Mouse (Mus musculus): ENCODE results near the gene Fgfr2. TPM values are rescaled to one million over a fixed set of nuclear protein-coding genes. Genes with fewer than 3 reads are reported as not detected.

The Fgfr2 gene
- polyA plus RNA-seq, 1 experiment from 2014 or later: 93.4 TPM

DNA sequence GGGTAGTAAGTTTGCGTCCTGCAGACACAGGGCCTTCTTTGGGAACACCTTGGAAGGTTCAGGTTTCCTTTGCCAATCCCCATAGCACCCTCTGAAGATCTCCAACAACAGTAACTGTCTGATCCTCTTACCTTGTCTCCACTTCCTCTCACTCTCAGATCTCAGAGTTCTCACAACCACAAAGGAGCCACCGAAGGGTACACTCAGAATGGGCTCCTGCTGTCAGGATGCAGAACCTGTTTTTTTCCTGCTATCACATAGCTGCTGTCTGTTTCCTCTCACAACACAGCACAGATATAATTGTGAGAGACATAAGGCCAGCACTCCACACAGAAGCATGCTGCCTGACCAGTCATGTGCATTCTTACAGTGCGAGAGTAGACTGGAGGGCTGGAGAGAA, 2086.8 kb downstream of the Fgfr2 start:
- no peak for ATAC-seq (ENCODE audit: insufficient read depth, low FRiP score)
- Histone ChIP-seq H3K36me3 (ENCODE audit: control insufficient read depth, insufficient read depth, low read length) (no peaks in the 10 kb centered on the region), H3K9me3 (replicated peaks; ENCODE audit: control insufficient read depth, low read length) (no peaks in the 10 kb centered on the region)

GRCm38 (mm10) chr7:131031755-131032154, 2091.4 kb downstream of the Fgfr2 start, which contains the start of gene Dmbt1:
Gene Dmbt1, plus strand, starts transcription at chr7:131032053.
- no peaks in the 10 kb centered on the region for H3K27me3 ChIP-seq (ENCODE audit: control insufficient read depth, insufficient read depth, low read length)
- H3K4me3 ChIP-seq (replicated peaks; ENCODE audit: low read length): peak within 1 kb of the TSS; percentile 12
- no peaks in the 10 kb centered on the region for H3K4me1 ChIP-seq (ENCODE audit: control insufficient read depth, insufficient read depth, low read length)
- no peak within 1 kb of the TSS for H3K9ac ChIP-seq (ENCODE audit: low read length)
- H3K4me2 ChIP-seq (ENCODE audit: low read depth, low read length): no peak within 1 kb of the TSS
- no peaks in the 10 kb centered on the region for H3K36me3 ChIP-seq (ENCODE audit: control insufficient read depth, insufficient read depth, low read length)
- no peaks in the 10 kb centered on the region for H3K9me3 ChIP-seq (replicated peaks; ENCODE audit: control insufficient read depth, low read length)
- H3K27ac ChIP-seq (ENCODE audit: low read length): 0 out of 2 replicates have a peak within 1 kb of the TSS, but pooled peaks have one; percentile 30
- ATAC-seq (ENCODE audit: insufficient read depth, low FRiP score): no peak
- WGBS: 53% methylated on average over 5 of the region's 5 CpGs

More for the DNA sequence above, 2086.8 kb downstream of the Fgfr2 start:
- no peak overlapping the region for H3K9ac ChIP-seq (ENCODE audit: low read length)
- H3K27ac ChIP-seq (ENCODE audit: low read length): no peak overlapping the region
- 79% methylated on average over 3 of the region's 3 CpGs for WGBS
- H3K27me3 ChIP-seq (ENCODE audit: control insufficient read depth, insufficient read depth, low read length): no peaks in the 10 kb centered on the region
- H3K4me2 ChIP-seq (ENCODE audit: low read depth, low read length): no peak overlapping the region
- H3K4me3 ChIP-seq (replicated peaks; ENCODE audit: low read length): no peak overlapping the region
- no peaks in the 10 kb centered on the region for H3K4me1 ChIP-seq (ENCODE audit: control insufficient read depth, insufficient read depth, low read length)

- H3K9ac ChIP-seq (ENCODE audit: low read length): no peak overlapping the region
- no peak overlapping the region for H3K4me3 ChIP-seq (replicated peaks; ENCODE audit: low read length)
- 70% methylated on average over 1 of the region's 1 CpGs for WGBS
- no peaks in the 10 kb centered on the region for H3K4me1 ChIP-seq (ENCODE audit: control insufficient read depth, insufficient read depth, low read length)
- H3K27me3 ChIP-seq (ENCODE audit: control insufficient read depth, insufficient read depth, low read length): no peaks in the 10 kb centered on the region
- peak; percentile 86 for ATAC-seq (ENCODE audit: insufficient read depth, low FRiP score)
- H3K36me3 ChIP-seq (ENCODE audit: control insufficient read depth, insufficient read depth, low read length): no peaks in the 10 kb centered on the region
- no peaks in the 10 kb centered on the region for H3K9me3 ChIP-seq (replicated peaks; ENCODE audit: control insufficient read depth, low read length)
- H3K27ac ChIP-seq (ENCODE audit: low read length): peak overlapping the region; percentile 62; the same call in 1 of the 2 replicates
- H3K4me2 ChIP-seq (ENCODE audit: low read depth, low read length): no peak overlapping the region
Measured at GRCm38 (mm10) chr7:131027557-131027956, 2095.6 kb downstream of the Fgfr2 start.

GRCm38 (mm10) chr7:131024807-131025206, 2098.3 kb downstream of the Fgfr2 start:
- 37% methylated on average over 1 of the region's 1 CpGs for WGBS
- H3K9ac ChIP-seq (ENCODE audit: low read length): no peak overlapping the region
- peak; percentile 63; the same call in 1 of the 2 replicates for ATAC-seq (ENCODE audit: insufficient read depth, low FRiP score)
- H3K4me2 ChIP-seq (ENCODE audit: low read depth, low read length): no peak overlapping the region
- no peak overlapping the region for H3K4me3 ChIP-seq (replicated peaks; ENCODE audit: low read length)
- peak overlapping the region; percentile 42; the same call in 1 of the 2 replicates for H3K27ac ChIP-seq (ENCODE audit: low read length)
- H3K36me3 ChIP-seq (ENCODE audit: control insufficient read depth, insufficient read depth, low read length): no peaks in the 10 kb centered on the region
- no peaks in the 10 kb centered on the region for H3K9me3 ChIP-seq (replicated peaks; ENCODE audit: control insufficient read depth, low read length)
- H3K4me1 ChIP-seq (ENCODE audit: control insufficient read depth, insufficient read depth, low read length): no peaks in the 10 kb centered on the region
- H3K27me3 ChIP-seq (ENCODE audit: control insufficient read depth, insufficient read depth, low read length): no peaks in the 10 kb centered on the region

DNA sequence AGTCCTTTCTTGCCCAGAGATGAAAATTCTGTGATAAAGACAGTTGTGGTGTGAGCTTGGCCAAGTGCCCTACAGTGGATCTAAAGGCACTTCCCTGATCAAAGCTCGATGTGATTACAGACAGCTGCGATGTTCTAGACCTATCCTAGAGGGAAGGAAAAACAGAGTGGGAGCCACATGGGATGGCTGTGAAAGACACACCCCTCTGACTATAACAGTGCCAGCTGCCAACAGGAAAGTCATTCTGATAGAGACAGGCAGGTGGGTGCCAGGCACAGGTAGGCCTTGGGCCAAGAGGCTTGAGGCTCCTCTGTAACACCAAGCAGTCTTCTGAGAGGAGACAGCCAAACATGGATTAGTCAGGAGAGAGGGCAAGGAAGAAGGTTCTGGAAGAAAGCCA, 2104.0 kb downstream of the Fgfr2 start:
- Histone ChIP-seq H3K9me3 (replicated peaks; ENCODE audit: control insufficient read depth, low read length) (0 out of 2 replicates have a peak, but pooled peaks cover 4% of the 10 kb centered on the region), H3K9ac (ENCODE audit: low read length) (no peak overlapping the region), H3K27me3 (ENCODE audit: control insufficient read depth, insufficient read depth, low read length) (no peaks in the 10 kb centered on the region), H3K4me3 (replicated peaks; ENCODE audit: low read length) (no peak overlapping the region), H3K4me2 (ENCODE audit: low read depth, low read length) (no peak overlapping the region), H3K36me3 (ENCODE audit: control insufficient read depth, insufficient read depth, low read length) (no peaks in the 10 kb centered on the region), H3K4me1 (ENCODE audit: control insufficient read depth, insufficient read depth, low read length) (no peaks in the 10 kb centered on the region), H3K27ac (ENCODE audit: low read length) (no peak overlapping the region)
- 71% methylated on average over 2 of the region's 2 CpGs for WGBS
- ATAC-seq (ENCODE audit: insufficient read depth, low FRiP score): no peak

- no peak overlapping the region for H3K4me2 ChIP-seq (ENCODE audit: low read depth, low read length)
- no peaks in the 10 kb centered on the region for H3K27me3 ChIP-seq (ENCODE audit: control insufficient read depth, insufficient read depth, low read length)
- no peak overlapping the region for H3K9ac ChIP-seq (ENCODE audit: low read length)
- no peak overlapping the region for H3K4me3 ChIP-seq (replicated peaks; ENCODE audit: low read length)
- no peaks in the 10 kb centered on the region for H3K4me1 ChIP-seq (ENCODE audit: control insufficient read depth, insufficient read depth, low read length)
- no peak for ATAC-seq (ENCODE audit: insufficient read depth, low FRiP score)
- H3K9me3 ChIP-seq (replicated peaks; ENCODE audit: control insufficient read depth, low read length): 0 out of 2 replicates have a peak, but pooled peaks cover 1% of the 10 kb centered on the region
- 47% methylated on average over 1 of the region's 1 CpGs for WGBS
- no peaks in the 10 kb centered on the region for H3K36me3 ChIP-seq (ENCODE audit: control insufficient read depth, insufficient read depth, low read length)
- H3K27ac ChIP-seq (ENCODE audit: low read length): no peak overlapping the region
Measured at GRCm38 (mm10) chr7:131011901-131012300, 2111.2 kb downstream of the Fgfr2 start.

DNA sequence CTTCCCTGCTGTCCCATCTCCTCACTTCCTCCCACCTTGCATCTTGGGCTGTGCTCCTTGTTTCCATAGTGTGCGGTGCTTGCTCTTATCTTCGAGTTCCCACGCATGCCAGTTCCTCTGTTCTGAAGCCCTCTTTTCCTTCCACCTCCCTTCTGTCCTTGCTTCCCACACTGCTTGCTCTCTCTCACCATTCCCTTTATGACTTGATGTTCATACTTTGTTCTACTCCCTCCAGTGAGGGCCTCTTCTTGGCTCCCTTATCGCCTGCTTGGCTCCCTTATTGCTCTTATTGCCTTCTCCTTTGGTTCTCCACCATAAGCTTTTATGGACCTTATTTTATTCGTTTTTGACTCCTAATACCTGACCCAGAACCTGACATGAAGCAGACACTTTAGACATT, 2114.0 kb downstream of the Fgfr2 start:
- Histone ChIP-seq H3K4me3 (replicated peaks; ENCODE audit: low read length) (no peak overlapping the region), H3K4me1 (ENCODE audit: control insufficient read depth, insufficient read depth, low read length) (no peaks in the 10 kb centered on the region), H3K9me3 (replicated peaks; ENCODE audit: control insufficient read depth, low read length) (0 out of 2 replicates have a peak, but pooled peaks cover 4% of the 10 kb centered on the region), H3K9ac (ENCODE audit: low read length) (no peak overlapping the region), H3K36me3 (ENCODE audit: control insufficient read depth, insufficient read depth, low read length) (no peaks in the 10 kb centered on the region), H3K4me2 (ENCODE audit: low read depth, low read length) (no peak overlapping the region), H3K27me3 (ENCODE audit: control insufficient read depth, insufficient read depth, low read length) (no peaks in the 10 kb centered on the region), H3K27ac (ENCODE audit: low read length) (no peak overlapping the region)
- WGBS: 80% methylated on average over 5 of the region's 5 CpGs
- no peak for ATAC-seq (ENCODE audit: insufficient read depth, low FRiP score)

GRCm38 (mm10) chr7:131007221-131007620, 2115.9 kb downstream of the Fgfr2 start:
- Histone ChIP-seq H3K9me3 (replicated peaks; ENCODE audit: control insufficient read depth, low read length) (0 out of 2 replicates have a peak, but pooled peaks cover 4% of the 10 kb centered on the region), H3K4me1 (ENCODE audit: control insufficient read depth, insufficient read depth, low read length) (no peaks in the 10 kb centered on the region), H3K4me3 (replicated peaks; ENCODE audit: low read length) (no peak overlapping the region), H3K9ac (ENCODE audit: low read length) (no peak overlapping the region), H3K36me3 (ENCODE audit: control insufficient read depth, insufficient read depth, low read length) (no peaks in the 10 kb centered on the region), H3K4me2 (ENCODE audit: low read depth, low read length) (no peak overlapping the region), H3K27me3 (ENCODE audit: control insufficient read depth, insufficient read depth, low read length) (no peaks in the 10 kb centered on the region), H3K27ac (ENCODE audit: low read length) (no peak overlapping the region)
- ATAC-seq (ENCODE audit: insufficient read depth, low FRiP score): no peak
- WGBS: 90% methylated on average over 2 of the region's 2 CpGs

GRCm38 (mm10) chr7:131004071-131004470, 2119.1 kb downstream of the Fgfr2 start:
- Histone ChIP-seq H3K4me2 (ENCODE audit: low read depth, low read length) (no peak overlapping the region), H3K9me3 (replicated peaks; ENCODE audit: control insufficient read depth, low read length) (0 out of 2 replicates have a peak, but pooled peaks cover 4% of the 10 kb centered on the region), H3K4me1 (ENCODE audit: control insufficient read depth, insufficient read depth, low read length) (no peaks in the 10 kb centered on the region), H3K27ac (ENCODE audit: low read length) (no peak overlapping the region), H3K27me3 (ENCODE audit: control insufficient read depth, insufficient read depth, low read length) (no peaks in the 10 kb centered on the region), H3K9ac (ENCODE audit: low read length) (no peak overlapping the region), H3K4me3 (replicated peaks; ENCODE audit: low read length) (no peak overlapping the region), H3K36me3 (ENCODE audit: control insufficient read depth, insufficient read depth, low read length) (no peaks in the 10 kb centered on the region)
- 88% methylated on average over 5 of the region's 5 CpGs for WGBS
- no peak for ATAC-seq (ENCODE audit: insufficient read depth, low FRiP score)

Data from stomach, embryonic 16.5 days (tissue).